Mouse (Mus musculus) regulatory T cell (primary cell): ENCODE data around the gene Lclat1.

Experiments used
- in situ Hi-C: fragments of 300-600 bp; cut with MboI, MseI; formaldehyde crosslinking; loops from one replicate; pipeline ENCODE4 v1.15.1; 2025; ENCODE audit warnings: high pct_unique_total_duplicates

Gene Lclat1

DNA sequence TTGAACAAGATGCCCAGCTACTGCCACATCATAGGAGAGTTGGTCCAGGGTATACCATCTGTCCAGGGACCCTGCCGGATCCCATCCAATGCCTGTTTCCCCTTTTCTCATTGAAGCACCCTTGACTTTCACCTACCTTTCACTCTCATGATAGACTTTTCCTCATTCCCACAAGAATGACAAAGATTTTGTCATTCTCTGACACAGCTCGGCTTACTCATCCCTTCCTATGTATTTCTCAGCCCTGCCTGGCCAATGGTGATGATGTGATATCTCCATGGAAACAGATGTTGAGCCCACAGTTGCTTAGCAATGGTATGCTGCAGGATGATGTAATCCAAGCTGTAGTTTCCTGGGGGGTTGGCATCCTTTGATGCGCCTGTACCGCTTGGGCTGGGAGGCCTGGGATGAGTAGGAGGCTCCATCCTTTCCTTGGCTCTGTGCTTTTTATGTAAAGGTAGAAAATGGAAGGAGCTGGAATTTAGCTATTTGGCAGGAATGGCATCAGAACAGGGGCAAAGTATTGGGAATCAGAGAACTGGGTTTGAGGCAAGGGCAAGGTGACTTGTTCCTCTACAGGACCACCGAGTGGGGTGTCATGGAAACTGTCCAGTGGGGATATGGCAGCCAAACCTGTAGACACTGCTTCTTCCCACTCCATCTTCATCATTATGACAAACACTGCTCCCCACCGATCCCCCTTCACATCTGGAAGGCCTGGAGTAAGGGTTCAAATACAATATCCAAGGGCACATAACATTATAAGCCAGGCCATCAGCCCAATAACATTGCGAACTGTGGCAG, 164.2 kb downstream of the Lclat1 start:
- in situ Hi-C loops, result loop anchor here (25.0 kb wide), 1 partner anchor 1710 kb away; the partner anchor contains the start of gene Spdya

DNA sequence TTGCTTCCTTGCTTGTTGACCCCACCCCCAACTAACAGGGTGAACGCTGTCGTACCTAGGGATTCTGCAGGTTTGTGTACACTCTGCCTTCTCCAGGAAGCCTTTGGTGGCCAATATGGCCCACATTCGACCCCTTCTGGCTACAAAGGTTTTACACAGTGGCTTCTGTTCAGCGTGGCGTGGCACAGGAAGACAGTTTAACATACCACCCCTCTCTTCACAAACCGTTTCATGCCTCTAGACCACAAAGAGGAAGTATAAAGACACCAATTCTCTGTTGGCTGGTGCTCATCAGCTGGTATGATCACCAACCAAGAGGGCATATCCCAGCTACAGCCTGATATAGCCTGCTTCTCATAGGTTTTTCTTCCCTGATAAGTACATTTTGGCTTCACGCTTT, 166.0 kb downstream of the Lclat1 start:
- in situ Hi-C loops, result loop anchor here (25.0 kb wide), 1 partner anchor 1712 kb away; the partner anchor contains the start of gene Spdya

- in situ Hi-C loops, result loop anchor here (25.0 kb wide), 1 partner anchor 413 kb away; no protein-coding TSS in a partner anchor
Observed at GRCm38 (mm10) chr17:73275066-73275465, 167.3 kb downstream of the Lclat1 start.

- in situ Hi-C loops, result loop anchor here (25.0 kb wide), 1 partner anchor 415 kb away; no protein-coding TSS in a partner anchor
Observed at GRCm38 (mm10) chr17:73277770-73278169, 170.0 kb downstream of the Lclat1 start.

DNA sequence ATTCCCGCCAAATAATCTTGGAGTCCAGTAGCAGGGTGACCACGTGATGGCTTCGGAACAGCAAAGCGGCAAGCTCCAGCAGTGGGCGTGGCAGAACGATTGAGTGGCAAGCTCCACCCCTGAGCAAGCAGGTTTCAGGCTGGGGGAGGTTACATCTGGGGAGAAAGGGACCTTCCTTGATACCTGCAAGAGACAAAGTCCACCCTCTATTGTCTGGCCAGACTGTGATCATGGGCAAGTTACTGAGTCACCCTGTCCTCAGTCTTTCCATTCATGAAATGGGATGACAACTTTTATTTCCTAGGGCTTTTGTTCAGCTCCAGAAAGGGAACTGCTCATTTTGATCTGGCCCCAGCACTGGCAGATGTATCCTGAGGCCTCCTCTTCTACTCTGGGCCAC, 174.9 kb downstream of the Lclat1 start:
- in situ Hi-C loops, result loop anchor here (25.0 kb wide), 1 partner anchor 420 kb away; no protein-coding TSS in a partner anchor

GRCm38 (mm10) chr17:73284301-73284700, 176.5 kb downstream of the Lclat1 start:
- in situ Hi-C loops, result loop anchor here (25.0 kb wide), 1 partner anchor 422 kb away; no protein-coding TSS in a partner anchor
